Mouse (Mus musculus) limb, embryonic 11.5 days (tissue): ENCODE measurements around the gene Slc7a11. TPM values are rescaled to one million over a fixed set of nuclear protein-coding genes. Genes with fewer than 3 reads are reported as not detected.

Experiments
- ATAC-seq: fragments of 200-750 bp; cut with Nextera tagmentation; 2 replicates; pipeline ENCODE4 v1.8.0; 2017; ENCODE audit warnings: low read depth; ENCODE audit not compliant: insufficient number of reproducible peaks, low FRiP score, low TSS enrichment
- DNase-seq: peaks from one replicate; pipeline ENCODE4 v3.0.0-alpha.2; 2015; ENCODE audit warnings: low spot score
- H3K27ac ChIP-seq: fragments of 300-500 bp; sonication (generic); replicated peaks from 2 replicates; pipeline ENCODE4 v1.5.1; 2014; ENCODE audit warnings: low read depth, mild to moderate bottlenecking, low read length
- H3K27me3 ChIP-seq: fragments of 300-500 bp; sonication (generic); 2 replicates; pipeline ENCODE4 v1.6.1; 2014; ENCODE audit warnings: mild to moderate bottlenecking, low read length, mixed read lengths; ENCODE audit not compliant: control insufficient read depth, insufficient read depth
- H3K36me3 ChIP-seq: fragments of 300-500 bp; sonication (generic); 2 replicates; pipeline ENCODE4 v1.6.1; 2014; ENCODE audit warnings: mild to moderate bottlenecking, low read length, moderate library complexity, mixed read lengths; ENCODE audit not compliant: control insufficient read depth, insufficient read depth
- H3K4me1 ChIP-seq: fragments of 300-500 bp; sonication (generic); 2 replicates; pipeline ENCODE4 v1.6.1; 2014; ENCODE audit warnings: low read length, mixed read lengths; ENCODE audit not compliant: control insufficient read depth, insufficient read depth
- H3K4me2 ChIP-seq: fragments of 300-500 bp; sonication (generic); 2 replicates; pipeline ENCODE4 v1.6.1; 2014; ENCODE audit warnings: low read depth, mild to moderate bottlenecking, moderate library complexity; ENCODE audit not compliant: severe bottlenecking
- H3K4me3 ChIP-seq: fragments of 300-500 bp; sonication (generic); 2 replicates; pipeline ENCODE4 v1.5.1; 2014; ENCODE audit warnings: low read depth, low read length
- H3K9ac ChIP-seq: fragments of 300-500 bp; sonication (generic); 2 replicates; pipeline ENCODE4 v1.6.1; 2014; ENCODE audit warnings: mild to moderate bottlenecking, low read length
- H3K9me3 ChIP-seq: fragments of 300-500 bp; sonication (generic); 2 replicates; pipeline ENCODE4 v1.6.1; 2016; ENCODE audit warnings: low read length; ENCODE audit not compliant: control insufficient read depth
- WGBS: fragments of 180-500 bp; shearing (Covaris S2); extraction: QIAGEN DNeasy Blood & Tissue Kit; methylation state at CpG from one replicate; pipeline ENCODE4 v1.1.7; 2014; 5-methylcytosine and 5-hydroxymethylcytosine counted together
- polyA plus RNA-seq: library from polyadenylated mRNA; unstranded; fragments of >200 nt; fragmentation: Nextera tagmentation; extraction: Ambion mirVana; gene quantifications from 2 replicates; pipeline ENCODE4 v1.2.1, GENCODE M21; 2014

Slc7a11 gene
- polyA plus RNA-seq, 1 experiment from 2014 or later, result 4.4 TPM

DNA sequence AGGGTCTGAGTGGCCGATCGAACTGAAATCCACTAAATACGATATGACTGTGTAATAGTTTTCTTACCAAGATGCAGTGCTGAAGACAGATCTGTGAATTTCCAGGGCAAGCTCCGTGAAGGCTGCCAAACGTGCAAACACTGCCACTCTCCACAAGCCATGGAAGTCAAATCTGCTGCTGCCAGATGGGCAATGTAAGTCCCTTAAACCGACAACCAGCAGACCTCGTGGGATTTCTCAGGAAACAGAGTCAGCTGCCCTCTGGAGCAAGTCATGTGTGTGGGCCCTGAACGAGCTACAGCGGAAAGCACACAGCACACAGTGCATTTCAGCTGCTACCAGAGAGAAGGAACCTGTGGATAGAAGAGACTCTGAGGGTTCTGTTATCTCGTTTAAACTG, 146.5 kb downstream of the Slc7a11 start:
- ATAC-seq (no peak), DNase-seq (no peak)
- Histone ChIP-seq H3K4me1 (no peaks in the 10 kb centered on the region), H3K27ac (no peak overlapping the region), H3K4me3 (no peak overlapping the region), H3K4me2 (no peak overlapping the region), H3K36me3 (no peaks in the 10 kb centered on the region), H3K9me3 (no peaks in the 10 kb centered on the region), H3K27me3 (no peaks in the 10 kb centered on the region), H3K9ac (no peak overlapping the region)
- WGBS, result 52% methylated on average over 10 of the region's 10 CpGs

- ATAC-seq (no peak), DNase-seq (no peak)
- Histone ChIP-seq H3K9me3 (no peaks in the 10 kb centered on the region), H3K27ac (no peak overlapping the region), H3K4me1 (no peaks in the 10 kb centered on the region), H3K9ac (no peak overlapping the region), H3K36me3 (no peaks in the 10 kb centered on the region), H3K4me2 (no peak overlapping the region), H3K4me3 (no peak overlapping the region), H3K27me3 (no peaks in the 10 kb centered on the region)
- 84% methylated on average over 2 of the region's 2 CpGs for WGBS
Measured at GRCm38 (mm10) chr3:50275023-50275422, 168.4 kb downstream of the Slc7a11 start.

GRCm38 (mm10) chr3:50272222-50272621, 171.2 kb downstream of the Slc7a11 start:
- no peak overlapping the region for H3K4me2 ChIP-seq
- DNase-seq, result no peak
- no peaks in the 10 kb centered on the region for H3K4me1 ChIP-seq

DNA sequence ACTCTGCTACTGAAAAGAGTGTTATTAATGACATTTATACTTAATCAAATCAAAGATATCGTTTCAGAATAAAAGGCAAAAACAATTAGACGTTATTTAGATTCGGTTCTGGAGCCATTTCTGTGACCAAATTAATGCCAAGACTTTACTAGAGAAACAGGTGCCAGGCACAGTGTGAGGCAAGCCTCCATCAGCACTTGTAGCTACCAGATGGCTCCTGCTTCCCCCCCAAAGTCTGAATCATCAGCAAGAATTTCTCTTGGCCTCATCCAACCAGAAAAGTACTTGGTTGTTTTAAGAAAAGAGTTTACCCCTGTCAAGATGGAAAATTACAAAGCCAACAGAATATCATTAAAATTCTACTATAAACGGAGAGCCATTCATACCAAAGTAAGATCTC, 173.7 kb downstream of the Slc7a11 start:
- no peaks in the 10 kb centered on the region for H3K27me3 ChIP-seq
- no peak overlapping the region for H3K4me2 ChIP-seq
- H3K4me3 ChIP-seq, result no peak overlapping the region
- no peaks in the 10 kb centered on the region for H3K9me3 ChIP-seq
- WGBS, result 89% methylated on average over 4 of the region's 4 CpGs
- ATAC-seq (no peak), DNase-seq (no peak)
- no peaks in the 10 kb centered on the region for H3K36me3 ChIP-seq
- H3K4me1 ChIP-seq, result no peaks in the 10 kb centered on the region
- H3K9ac ChIP-seq, result no peak overlapping the region
- H3K27ac ChIP-seq, result no peak overlapping the region

More at GRCm38 (mm10) chr3:50272222-50272621, 171.2 kb downstream of the Slc7a11 start:
- no peak for ATAC-seq
- H3K27me3 ChIP-seq, result no peaks in the 10 kb centered on the region
- H3K9ac ChIP-seq, result no peak overlapping the region
- H3K4me3 ChIP-seq, result no peak overlapping the region
- H3K36me3 ChIP-seq, result no peaks in the 10 kb centered on the region
- no peaks in the 10 kb centered on the region for H3K9me3 ChIP-seq
- H3K27ac ChIP-seq, result no peak overlapping the region

GRCm38 (mm10) chr3:50262547-50263087, 180.8 kb downstream of the Slc7a11 start:
- Histone ChIP-seq H3K9ac (no peak overlapping the region), H3K27ac (no peak overlapping the region), H3K36me3 (no peaks in the 10 kb centered on the region), H3K4me2 (no peak overlapping the region), H3K4me1 (no peaks in the 10 kb centered on the region), H3K9me3 (no peaks in the 10 kb centered on the region), H3K4me3 (no peak overlapping the region), H3K27me3 (no peaks in the 10 kb centered on the region)
- DNase-seq (no peak), ATAC-seq (no peak)
- 56% methylated on average over 2 of the region's 2 CpGs for WGBS

DNA sequence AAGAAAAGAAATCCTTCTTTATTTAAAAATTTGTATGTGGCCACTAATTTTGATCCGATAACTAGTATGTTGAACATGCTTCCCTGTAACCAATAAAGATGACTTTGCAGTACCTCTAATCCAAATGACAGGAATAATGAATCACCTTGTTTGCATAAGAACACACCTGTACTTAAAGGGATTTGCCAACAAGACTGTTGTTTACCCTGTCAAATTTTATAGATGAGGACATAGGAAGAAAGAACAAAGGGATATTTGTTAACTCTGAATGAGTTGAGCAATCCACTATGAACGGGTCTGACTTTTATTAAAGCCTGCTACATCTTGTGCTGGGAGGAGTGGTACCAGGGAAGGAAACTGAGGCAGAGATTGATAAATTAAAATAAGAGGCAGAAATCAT, 181.3 kb downstream of the Slc7a11 start:
- Histone ChIP-seq H3K4me3 (no peak overlapping the region), H3K27me3 (no peaks in the 10 kb centered on the region), H3K4me2 (no peak overlapping the region), H3K9ac (no peak overlapping the region), H3K27ac (no peak overlapping the region), H3K36me3 (no peaks in the 10 kb centered on the region), H3K4me1 (no peaks in the 10 kb centered on the region), H3K9me3 (no peaks in the 10 kb centered on the region)
- 69% methylated on average over 2 of the region's 2 CpGs for WGBS
- DNase-seq (no peak), ATAC-seq (no peak)

DNA sequence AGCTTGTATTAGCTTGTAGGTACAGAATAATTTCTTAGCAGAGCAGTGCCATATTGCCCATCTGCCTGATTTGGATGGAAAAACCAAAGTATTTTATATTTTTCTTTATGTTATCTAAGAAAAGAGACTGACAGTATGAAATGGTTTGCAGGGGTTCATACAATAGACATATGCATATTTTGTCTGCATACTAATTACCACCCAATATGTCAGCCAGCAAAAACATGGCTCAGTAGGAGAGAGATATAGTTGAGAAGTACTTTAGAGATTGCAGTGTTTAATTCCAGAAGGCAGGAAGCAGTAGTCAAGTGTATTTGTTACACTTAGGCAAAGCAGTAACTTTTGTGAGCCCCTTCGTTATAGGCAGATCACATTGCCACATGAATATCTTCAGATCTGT, 182.7 kb downstream of the Slc7a11 start:
- Histone ChIP-seq H3K9me3 (no peaks in the 10 kb centered on the region), H3K4me3 (no peak overlapping the region), H3K4me2 (no peak overlapping the region), H3K27ac (no peak overlapping the region), H3K36me3 (no peaks in the 10 kb centered on the region), H3K9ac (no peak overlapping the region), H3K27me3 (no peaks in the 10 kb centered on the region), H3K4me1 (no peaks in the 10 kb centered on the region)
- no peak for ATAC-seq
- 94% methylated on average over 1 of the region's 1 CpGs for WGBS
- DNase-seq, result no peak

GRCm38 (mm10) chr3:50258852-50259251, 184.6 kb downstream of the Slc7a11 start:
- 91% methylated on average over 4 of the region's 4 CpGs for WGBS
- no peaks in the 10 kb centered on the region for H3K9me3 ChIP-seq
- no peak overlapping the region for H3K4me2 ChIP-seq
- H3K4me3 ChIP-seq, result no peak overlapping the region
- H3K9ac ChIP-seq, result no peak overlapping the region
- no peak for DNase-seq
- no peaks in the 10 kb centered on the region for H3K4me1 ChIP-seq
- no peak overlapping the region for H3K27ac ChIP-seq
- no peak for ATAC-seq
- H3K27me3 ChIP-seq, result no peaks in the 10 kb centered on the region
- no peaks in the 10 kb centered on the region for H3K36me3 ChIP-seq

DNA sequence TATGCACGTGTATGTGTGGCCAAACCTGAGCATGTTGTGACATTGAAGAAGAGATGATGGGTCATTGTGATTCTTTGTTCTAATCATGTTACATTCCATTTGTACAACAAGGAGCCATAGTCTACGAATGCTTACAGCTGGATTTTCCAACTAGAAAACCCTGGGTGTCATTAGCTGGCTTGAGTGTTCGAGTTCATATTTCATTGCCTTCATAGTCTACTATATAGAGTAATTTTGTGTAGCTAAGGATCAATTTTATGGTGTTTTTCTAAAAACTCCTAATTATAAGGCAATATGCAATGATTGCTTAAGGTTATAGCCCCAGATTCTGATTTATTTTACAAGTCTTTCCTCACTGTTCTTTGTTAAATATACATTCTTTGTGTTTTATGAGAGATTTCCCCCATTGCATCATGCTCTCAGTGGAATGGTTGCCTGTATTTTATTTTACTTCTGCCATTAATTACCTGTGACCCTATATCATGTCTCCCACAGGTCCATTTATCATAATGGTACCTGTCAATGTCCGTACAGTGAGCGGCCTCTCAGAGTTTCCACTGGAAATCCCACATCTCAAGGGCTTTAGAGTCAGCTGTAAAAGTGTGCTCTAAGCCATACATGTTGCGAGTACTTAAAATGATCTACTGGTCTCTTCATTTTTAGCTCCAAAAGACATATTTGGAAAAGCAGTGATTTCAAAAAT, 193.7 kb downstream of the Slc7a11 start:
- Histone ChIP-seq H3K36me3 (no peaks in the 10 kb centered on the region), H3K9ac (no peak overlapping the region), H3K4me2 (no peak overlapping the region), H3K27ac (no peak overlapping the region), H3K27me3 (no peaks in the 10 kb centered on the region), H3K4me3 (no peak overlapping the region), H3K9me3 (no peaks in the 10 kb centered on the region), H3K4me1 (no peaks in the 10 kb centered on the region)
- 75% methylated on average over 6 of the region's 6 CpGs for WGBS
- ATAC-seq, result no peak
- DNase-seq, result no peak
